Mouse (Mus musculus) testis, adult 2 months (tissue): ENCODE data around the gene Stx8.

Experiments
- CTCF ChIP-seq: fragments of 200-500 bp; IDR thresholded peaks from 2 replicates; pipeline ENCODE4 v1.5.1; 2012; ENCODE audit warnings: low read depth, mild to moderate bottlenecking, inconsistent platforms, low read length, moderate library complexity; ENCODE audit not compliant: control insufficient read depth, insufficient read depth, insufficient replicate concordance
- POLR2A ChIP-seq: fragments of 200-500 bp; IDR thresholded peaks from 2 replicates; pipeline ENCODE4 v1.6.1; 2012; ENCODE audit warnings: low read depth, mild to moderate bottlenecking, inconsistent platforms, low read length, moderate library complexity; ENCODE audit not compliant: control insufficient read depth

DNA sequence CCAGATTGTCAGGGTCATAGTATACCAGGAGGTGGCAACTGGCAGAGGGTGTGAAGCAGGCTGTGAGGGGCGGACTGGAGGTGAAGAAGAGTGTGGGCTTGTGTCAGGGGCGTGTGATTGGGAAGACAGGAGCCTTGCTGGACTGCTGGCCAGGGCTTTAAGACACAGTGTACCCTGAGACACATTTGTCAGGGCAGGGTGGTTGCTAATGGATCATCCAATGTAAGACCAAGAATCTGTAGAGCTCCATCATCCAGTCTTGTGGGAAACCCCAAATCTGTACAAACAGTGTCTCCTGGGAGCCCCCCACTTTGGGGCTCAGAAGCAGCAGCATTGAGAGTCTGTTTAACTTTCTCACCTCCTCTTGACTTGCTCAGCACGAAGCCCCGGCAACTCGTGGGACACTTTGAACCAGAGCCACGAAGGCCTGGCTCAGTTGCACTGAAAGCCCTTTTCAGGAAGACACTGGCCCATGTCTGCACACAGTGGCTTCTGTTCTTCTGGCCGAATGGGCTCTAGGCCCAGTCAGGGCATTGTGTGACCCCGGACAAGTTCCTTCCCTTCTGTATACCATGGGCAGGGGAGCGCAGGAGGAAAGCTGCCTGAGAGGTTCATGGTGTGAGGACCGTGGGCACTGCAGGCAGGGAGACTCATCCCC, 239.7 kb downstream of the Stx8 start:
- TF ChIP-seq CTCF = no peak
- no peak for TF ChIP-seq POLR2A
